Mouse (Mus musculus) heart, adult 2 months (tissue): ENCODE measurements around the gene D930020B18Rik. TPM values are rescaled to one million over a fixed set of nuclear protein-coding genes. Genes with fewer than 3 reads are reported as not detected.

ENCODE experiments used
- DNase-seq, 2 experiments: peaks; one replicate each; pipeline ENCODE4 v3.0.0; 2021
- H3K27ac ChIP-seq: fragments of 200-600 bp; 2 replicates; pipeline ENCODE4 v1.8.1; 2022
- H3K27me3 ChIP-seq: fragments of 200-500 bp; 2 replicates; pipeline ENCODE4 v1.6.1; 2012; ENCODE audit warnings: mild to moderate bottlenecking, low read length, inconsistent platforms, mixed read lengths; ENCODE audit not compliant: control insufficient read depth, insufficient read depth
- H3K36me3 ChIP-seq: fragments of 200-500 bp; 2 replicates; pipeline ENCODE4 v1.6.1; 2012; ENCODE audit warnings: low read length, inconsistent platforms; ENCODE audit not compliant: control insufficient read depth, insufficient read depth
- H3K4me1 ChIP-seq: fragments of 200-500 bp; 2 replicates; pipeline ENCODE4 v1.6.1; 2011; ENCODE audit warnings: low read length; ENCODE audit not compliant: control insufficient read depth, insufficient read depth
- H3K4me3 ChIP-seq: fragments of 200-600 bp; 2 replicates; pipeline ENCODE4 v1.8.1; 2022
- H3K79me2 ChIP-seq: fragments of 200-500 bp; replicated peaks from 2 replicates; pipeline ENCODE4 v1.6.1; 2012; ENCODE audit warnings: mild to moderate bottlenecking, inconsistent platforms, low read length, moderate library complexity, mixed read lengths; ENCODE audit not compliant: control insufficient read depth, insufficient read depth
- H3K9ac ChIP-seq: fragments of 200-500 bp; 2 replicates; pipeline ENCODE4 v1.6.1; 2012; ENCODE audit warnings: low read depth, mild to moderate bottlenecking, control low read depth, inconsistent platforms, low read length, mixed read lengths
- CTCF ChIP-seq: fragments of 200-600 bp; IDR thresholded peaks from 2 replicates; pipeline ENCODE4 v1.8.1; 2022; ENCODE audit warnings: antibody characterized with exemption, mild to moderate bottlenecking, moderate library complexity
- EP300 ChIP-seq: fragments of 200-500 bp; IDR thresholded peaks from 2 replicates; pipeline ENCODE4 v1.6.1; 2011; ENCODE audit warnings: low read depth, low read length, control low read depth; ENCODE audit not compliant: insufficient read depth
- POLR2A ChIP-seq: fragments of 200-500 bp; IDR thresholded peaks from 2 replicates; pipeline ENCODE4 v1.6.1; 2011; ENCODE audit warnings: mild to moderate bottlenecking, low read depth, low read length, control low read depth; ENCODE audit not compliant: insufficient read depth
- whole genome bisulfite sequencing: fragments of 180-500 bp; shearing (Covaris S2); methylation state at CpG from one replicate; pipeline ENCODE4 v1.1.7; 2018; 5-methylcytosine and 5-hydroxymethylcytosine counted together
- intact Hi-C: fragments of 180-260 bp; cut with DNase I; formaldehyde crosslinking; loops from one replicate; pipeline ENCODE4 v1.15.1; 2025
- polyA plus RNA-seq: library from polyadenylated mRNA; depleted of rRNA; stranded (reverse); fragments of >200 nt; gene quantifications from 2 replicates; pipeline ENCODE4 v1.2.3, GENCODE M21; 2012
- total RNA-seq, 2 experiments: library from RNA; stranded (reverse); gene quantifications; 2 replicates each; pipeline ENCODE4 v1.2.3; 2021

Gene D930020B18Rik
- total and polyA plus RNA-seq, 3 experiments, result not detected

DNA sequence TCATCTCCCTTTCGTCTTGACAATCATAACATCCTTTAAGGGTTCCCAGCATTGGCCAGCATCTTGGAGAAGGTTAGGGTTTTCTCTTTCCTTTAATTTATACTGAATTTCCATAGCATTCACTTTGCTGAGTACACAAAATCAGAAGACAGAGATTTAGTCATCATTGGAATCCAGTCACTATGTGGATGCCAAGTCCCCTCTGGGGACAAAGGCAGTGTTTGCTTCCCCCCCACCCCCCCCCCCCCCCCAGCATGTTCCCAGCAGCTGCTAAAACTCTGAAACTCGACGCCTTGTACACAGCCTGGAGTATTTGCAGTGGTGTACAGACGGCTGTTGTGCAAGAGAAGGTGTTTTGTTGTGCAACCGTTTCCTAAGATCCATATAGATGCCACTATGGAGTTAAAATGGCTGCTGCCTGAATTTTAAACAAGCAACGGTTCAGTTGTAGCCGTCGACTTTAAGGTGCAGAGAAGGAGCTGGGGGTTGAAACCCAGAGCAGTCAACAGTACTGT is 24.3 kb downstream of the D930020B18Rik start:
- intact Hi-C loops, result no loop called here
- 62% methylated on average over 8 of the region's 8 CpGs for WGBS
- no peak overlapping the region for H3K9ac ChIP-seq
- H3K27me3 ChIP-seq, result no peaks in the 10 kb centered on the region
- H3K27ac ChIP-seq, result no peak overlapping the region
- TF ChIP-seq EP300 (no peak), POLR2A (no peak), CTCF (no peak)
- no peak for DNase-seq
- H3K36me3 ChIP-seq, result no peaks in the 10 kb centered on the region
- no peak overlapping the region for H3K4me3 ChIP-seq
- no peaks in the 10 kb centered on the region for H3K79me2 ChIP-seq
- no peaks in the 10 kb centered on the region for H3K4me1 ChIP-seq

- Histone ChIP-seq H3K36me3 (no peaks in the 10 kb centered on the region), H3K27me3 (no peaks in the 10 kb centered on the region), H3K27ac (no peak overlapping the region), H3K4me3 (no peak overlapping the region), H3K9ac (no peak overlapping the region), H3K79me2 (no peaks in the 10 kb centered on the region), H3K4me1 (no peaks in the 10 kb centered on the region)
- WGBS, result 80% methylated on average over 10 of the region's 10 CpGs
- no peak for TF ChIP-seq POLR2A
- no peak for TF ChIP-seq CTCF
- TF ChIP-seq EP300, result no peak
- intact Hi-C loops, result no loop called here
- DNase-seq, result no peak
These were observed 27.7 kb downstream of the D930020B18Rik start for GRCm38 (mm10) chr10:121669103-121669502.

GRCm38 (mm10) chr10:121677019-121677418 is 35.6 kb downstream of the D930020B18Rik start:
- 30% methylated on average over 7 of the region's 7 CpGs for WGBS
- TF ChIP-seq POLR2A (no peak), CTCF (no peak), EP300 (no peak)
- intact Hi-C loops, result no loop called here
- Histone ChIP-seq H3K4me1 (no peaks in the 10 kb centered on the region), H3K27ac (no peak overlapping the region), H3K4me3 (no peak overlapping the region), H3K36me3 (no peaks in the 10 kb centered on the region), H3K79me2 (no peaks in the 10 kb centered on the region), H3K9ac (no peak overlapping the region), H3K27me3 (no peaks in the 10 kb centered on the region)
- DNase-seq, result no peak

DNA sequence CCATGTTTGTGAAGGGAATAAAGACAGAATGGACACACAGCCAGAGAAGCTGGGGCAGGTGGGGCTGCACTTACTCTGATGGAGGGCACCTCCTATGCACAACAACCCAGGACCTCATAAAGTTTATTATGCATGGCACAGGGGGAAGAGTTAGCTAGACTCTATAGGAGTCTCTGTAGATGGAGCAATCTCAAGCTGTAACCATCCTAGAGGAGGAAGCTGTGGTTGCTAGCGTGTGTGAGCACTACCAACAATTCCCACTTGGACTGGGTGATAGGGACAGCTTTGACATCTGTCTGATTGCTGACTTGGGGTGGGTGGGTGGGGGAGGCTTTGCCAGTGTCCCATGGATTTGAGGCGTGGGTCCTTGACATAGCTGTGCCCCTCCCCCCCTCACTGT is 39.5 kb downstream of the D930020B18Rik start:
- intact Hi-C loops, result no loop called here
- no peaks in the 10 kb centered on the region for H3K27me3 ChIP-seq
- no peak overlapping the region for H3K27ac ChIP-seq
- H3K36me3 ChIP-seq, result no peaks in the 10 kb centered on the region
- no peak overlapping the region for H3K9ac ChIP-seq
- no peak for TF ChIP-seq POLR2A
- no peak for TF ChIP-seq CTCF
- no peak for TF ChIP-seq EP300
- DNase-seq, result no peak
- H3K79me2 ChIP-seq, result no peaks in the 10 kb centered on the region
- no peaks in the 10 kb centered on the region for H3K4me1 ChIP-seq
- no peak overlapping the region for H3K4me3 ChIP-seq
- 78% methylated on average over 2 of the region's 2 CpGs for WGBS

GRCm38 (mm10) chr10:121682539-121682938 is 41.2 kb downstream of the D930020B18Rik start:
- Histone ChIP-seq H3K27ac (no peak overlapping the region), H3K9ac (no peak overlapping the region), H3K4me1 (no peaks in the 10 kb centered on the region), H3K36me3 (no peaks in the 10 kb centered on the region), H3K79me2 (no peaks in the 10 kb centered on the region), H3K27me3 (no peaks in the 10 kb centered on the region), H3K4me3 (no peak overlapping the region)
- intact Hi-C loops, result no loop called here
- TF ChIP-seq POLR2A (no peak), CTCF (no peak), EP300 (no peak)
- DNase-seq, result no peak
- WGBS, result 89% methylated on average over 10 of the region's 10 CpGs

GRCm38 (mm10) chr10:121686153-121686660 is 44.8 kb downstream of the D930020B18Rik start:
- Histone ChIP-seq H3K9ac (no peak overlapping the region), H3K4me1 (no peaks in the 10 kb centered on the region), H3K79me2 (no peaks in the 10 kb centered on the region), H3K27ac (no peak overlapping the region), H3K36me3 (no peaks in the 10 kb centered on the region), H3K4me3 (no peak overlapping the region), H3K27me3 (no peaks in the 10 kb centered on the region)
- WGBS, result 86% methylated on average over 4 of the region's 4 CpGs
- intact Hi-C loops, result loop anchor here (5.0 kb wide), 2 partner anchors 44 to 366 kb away; partner anchors contain the start of gene D930020B18Rik
- no peak for DNase-seq
- TF ChIP-seq EP300 (no peak), CTCF (peak; percentile 75), POLR2A (no peak)
